Mouse (Mus musculus): ENCODE data around the gene Usf1.

The Usf1 gene

DNA sequence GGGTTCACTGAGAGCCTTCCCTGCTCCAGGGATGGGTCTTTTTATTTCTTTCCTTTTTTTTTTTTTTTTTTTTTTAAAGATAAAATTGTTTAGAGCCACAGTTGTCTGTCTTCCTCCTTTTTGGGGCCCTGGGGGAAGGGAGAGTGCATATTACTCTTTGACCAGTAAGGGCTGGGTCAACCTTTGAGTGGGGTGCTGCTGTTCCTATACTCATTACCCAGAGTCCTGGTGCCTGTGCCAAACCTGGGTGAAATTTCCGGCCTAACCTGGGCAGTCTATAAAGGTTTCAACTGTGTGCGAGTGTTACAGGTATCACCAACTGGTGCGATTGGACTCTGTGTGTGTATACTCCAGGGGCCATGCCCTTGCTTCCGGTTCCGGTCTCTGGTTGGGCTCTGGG lies 7.5 kb downstream of the Usf1 start, which contains the start of gene Tstd1:
Gene Tstd1, plus strand, starts transcription at position 213 of the 400 bp plus-strand sequence.
- DNase-seq (ENCODE audit: low spot score), result no peak

DNA sequence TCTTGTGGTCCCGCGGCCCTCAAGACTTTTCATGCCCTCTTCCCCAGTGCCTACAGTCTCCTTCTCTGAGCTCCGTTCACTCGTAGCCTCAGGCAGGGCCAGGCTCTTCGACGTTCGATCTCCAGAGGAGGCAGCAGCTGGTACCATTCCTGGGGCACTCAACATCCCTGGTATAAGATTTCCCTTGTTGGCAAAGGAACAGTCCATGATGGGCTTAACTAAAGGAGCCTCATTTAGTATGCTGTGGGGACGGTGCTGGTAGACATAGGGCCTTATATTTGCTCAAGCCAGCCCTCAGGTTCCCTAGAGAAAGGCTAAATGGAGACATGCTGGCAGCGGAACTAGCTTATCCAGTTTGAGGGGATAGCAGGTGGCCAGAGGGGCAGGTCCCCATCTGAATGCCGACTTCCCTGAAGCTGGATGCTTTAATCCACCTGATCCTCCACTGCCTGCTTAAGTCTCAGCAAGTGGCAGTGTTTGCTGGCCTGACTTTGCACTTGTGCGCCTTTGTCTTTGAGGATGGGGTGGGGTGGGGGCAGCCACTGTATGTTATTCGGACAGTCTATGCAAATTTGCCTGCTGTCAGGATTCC lies 8.3 kb downstream of the Usf1 start:
- no peak for DNase-seq (ENCODE audit: low spot score)

GRCm38 (mm10) chr1:171419905-171420304 lies 8.8 kb downstream of the Usf1 start:
- DNase-seq (ENCODE audit: low spot score), result no peak

DNA sequence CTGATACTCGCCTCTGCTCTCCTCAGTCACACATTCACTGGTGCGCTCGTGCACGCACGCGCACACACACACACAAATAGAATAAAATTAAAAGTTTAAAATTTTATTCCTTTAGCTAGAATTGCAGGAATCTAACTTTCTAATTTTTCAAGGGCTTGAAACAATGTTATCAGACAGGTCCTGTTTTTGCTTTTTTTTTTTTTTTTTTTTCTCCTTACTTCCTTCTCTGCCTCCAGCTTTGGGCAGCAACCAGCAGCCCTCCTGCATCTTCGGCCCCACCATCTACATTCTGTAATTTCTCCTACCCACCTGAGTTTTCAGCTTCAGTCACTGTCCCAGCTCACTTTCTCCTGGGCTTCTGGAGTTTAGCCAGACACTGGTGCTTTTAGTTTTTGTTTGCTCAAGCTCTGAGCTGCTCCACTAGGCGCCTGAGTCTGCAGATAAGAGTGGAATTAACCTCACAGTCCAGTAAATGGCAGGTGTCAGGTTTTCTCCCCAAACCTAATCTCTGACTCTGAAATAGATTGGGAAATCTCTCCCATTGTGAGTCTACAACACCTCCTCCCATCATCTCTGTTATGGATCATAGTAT lies 11.5 kb downstream of the Usf1 start:
- DNase-seq (ENCODE audit: low spot score), result no peak

GRCm38 (mm10) chr1:171424638-171425037 lies 13.5 kb downstream of the Usf1 start:
- DNase-seq (ENCODE audit: low spot score), result no peak

- peak; percentile 83 for DNase-seq (ENCODE audit: low spot score)
Observed at GRCm38 (mm10) chr1:171425126-171425525, 14.0 kb downstream of the Usf1 start.

GRCm38 (mm10) chr1:171432158-171432557 lies 21.0 kb downstream of the Usf1 start:
- no peak for DNase-seq (ENCODE audit: low spot score)

DNA sequence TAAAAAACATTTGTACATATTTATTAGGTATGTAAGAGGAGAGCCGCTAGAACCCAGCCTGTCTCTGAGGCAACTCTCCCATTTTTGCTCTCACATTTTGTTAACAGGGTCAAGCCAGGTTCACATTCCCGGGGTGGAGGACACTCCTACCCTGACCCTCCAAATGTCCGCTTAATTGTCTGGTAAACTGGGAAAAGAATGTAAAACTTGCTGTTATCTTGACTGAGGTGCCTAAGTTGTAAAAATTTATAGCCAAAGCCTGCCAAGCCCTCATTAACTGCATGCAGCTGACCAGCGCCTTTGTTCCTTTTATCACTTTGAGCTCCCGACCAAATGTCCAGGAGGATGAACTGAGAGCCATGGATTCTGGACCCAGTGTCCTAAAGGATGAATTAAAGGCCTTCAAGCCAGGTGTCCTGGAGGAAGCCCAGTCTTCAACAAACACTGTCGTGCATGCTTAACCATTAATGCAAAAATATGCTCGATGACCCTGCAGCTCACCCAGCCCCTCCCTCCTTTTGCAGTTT lies 24.2 kb downstream of the Usf1 start:
- no peak for DNase-seq (ENCODE audit: low spot score)

DNA sequence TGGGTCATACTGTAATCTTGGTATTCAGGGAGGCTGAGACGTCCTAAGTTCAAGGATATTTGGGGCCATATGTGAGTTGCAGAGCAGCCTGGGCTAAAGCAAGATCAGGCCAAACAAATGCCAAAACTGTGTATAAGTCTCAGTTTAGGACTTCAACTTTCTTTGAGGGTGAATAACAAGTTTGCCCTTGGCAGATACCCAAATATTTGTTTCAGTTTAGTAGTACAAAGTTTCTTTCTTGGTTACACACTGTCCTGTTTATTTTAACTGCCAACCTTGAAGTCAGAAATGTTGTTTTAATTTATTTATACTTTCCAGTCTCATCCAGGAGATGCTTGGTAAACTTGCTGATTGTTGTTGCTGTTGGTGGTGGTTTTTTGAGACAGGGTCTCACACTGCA lies 24.9 kb downstream of the Usf1 start:
- no peak for DNase-seq (ENCODE audit: low spot score)

- DNase-seq (ENCODE audit: low spot score), result peak; percentile 95
Observed at GRCm38 (mm10) chr1:171437264-171438013, 26.3 kb downstream of the Usf1 start, which contains the start of gene F11r. TSS of gene F11r (plus strand) at chr1:171437535.

DNA sequence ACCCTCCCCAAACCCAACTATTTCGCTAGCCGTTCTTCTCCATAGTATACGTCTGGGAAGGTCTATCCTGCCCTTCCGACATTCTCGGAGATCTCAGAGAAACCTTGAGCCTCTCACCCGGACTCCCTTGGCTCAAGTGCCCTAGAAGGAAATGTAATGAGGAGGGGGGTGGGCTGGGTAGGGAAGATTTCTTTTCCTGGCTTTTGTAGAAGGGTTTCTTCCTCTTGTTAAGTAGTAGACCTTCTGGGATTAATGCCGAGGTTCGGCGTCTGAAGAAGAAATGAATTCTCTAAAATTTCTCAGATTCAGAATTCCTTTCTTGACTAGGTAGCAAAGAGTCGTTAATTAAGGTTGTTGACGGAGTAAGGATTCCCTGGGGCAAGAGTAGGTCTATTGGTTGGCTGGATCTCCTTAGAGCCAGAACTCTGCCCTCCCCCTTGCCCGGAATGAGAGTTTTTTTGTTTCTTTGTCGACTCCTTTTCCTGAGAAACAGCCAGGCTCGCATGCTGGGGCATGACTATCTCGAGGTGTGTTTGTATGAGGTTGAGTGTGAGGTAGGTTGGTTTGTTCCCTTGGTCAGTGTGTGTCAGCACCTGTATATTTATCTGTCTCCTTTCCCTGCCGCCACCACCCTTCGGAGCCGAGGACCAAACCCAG lies 27.0 kb downstream of the Usf1 start:
- DNase-seq (ENCODE audit: low spot score), result no peak

DNA sequence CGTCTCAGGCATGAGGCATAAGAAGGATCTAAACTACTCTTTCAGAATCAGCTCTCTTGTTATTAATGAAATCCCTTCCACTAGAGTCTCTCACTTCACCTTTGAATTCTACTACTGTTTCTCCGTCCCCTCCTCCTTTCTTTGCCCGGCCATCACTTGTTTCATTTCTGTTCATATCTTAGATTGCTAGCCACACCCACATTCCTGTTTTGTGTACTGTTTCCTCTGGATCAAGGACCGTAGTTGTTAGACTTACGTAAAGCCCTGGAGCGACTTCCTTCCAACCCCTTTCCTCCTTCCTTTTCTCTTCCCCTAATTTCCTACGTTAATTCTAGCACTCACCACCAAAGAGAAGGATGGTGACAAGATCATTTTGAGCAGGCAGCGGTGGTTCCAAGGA lies 28.0 kb downstream of the Usf1 start:
- no peak for DNase-seq (ENCODE audit: low spot score)

DNA sequence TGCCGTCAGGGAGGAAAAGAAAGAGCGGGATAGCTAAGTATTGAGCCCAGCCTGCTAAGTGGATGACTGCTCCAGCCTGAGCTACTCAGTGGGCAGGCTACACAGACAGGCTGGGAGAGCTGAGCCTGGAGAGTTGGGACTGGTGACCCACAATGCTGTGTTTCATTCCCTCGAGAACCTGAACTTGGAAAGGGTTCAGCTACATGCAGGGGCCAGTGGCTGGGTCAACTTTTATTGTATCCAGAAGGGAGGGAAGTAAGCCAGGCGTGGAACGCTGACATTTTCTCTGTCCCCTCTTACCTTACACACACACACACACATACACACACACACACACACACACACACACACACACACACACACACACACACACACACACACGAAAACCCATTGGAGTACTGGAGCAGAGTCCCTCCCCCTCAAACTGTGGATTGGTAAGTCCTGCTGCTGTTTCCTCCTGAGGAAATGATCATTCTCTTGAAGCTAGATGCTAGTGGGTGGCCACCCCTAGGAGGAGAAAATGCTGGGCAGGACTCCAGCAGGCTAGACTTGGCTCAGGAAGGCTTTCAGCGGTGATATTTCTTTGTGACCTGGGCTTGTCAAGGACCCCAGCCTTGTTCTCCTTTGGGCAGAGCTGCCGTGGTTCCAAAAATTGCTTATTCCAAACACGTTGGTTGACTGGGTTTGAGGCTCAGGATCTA lies 29.1 kb downstream of the Usf1 start:
- DNase-seq (ENCODE audit: low spot score), result peak; percentile 77

DNA sequence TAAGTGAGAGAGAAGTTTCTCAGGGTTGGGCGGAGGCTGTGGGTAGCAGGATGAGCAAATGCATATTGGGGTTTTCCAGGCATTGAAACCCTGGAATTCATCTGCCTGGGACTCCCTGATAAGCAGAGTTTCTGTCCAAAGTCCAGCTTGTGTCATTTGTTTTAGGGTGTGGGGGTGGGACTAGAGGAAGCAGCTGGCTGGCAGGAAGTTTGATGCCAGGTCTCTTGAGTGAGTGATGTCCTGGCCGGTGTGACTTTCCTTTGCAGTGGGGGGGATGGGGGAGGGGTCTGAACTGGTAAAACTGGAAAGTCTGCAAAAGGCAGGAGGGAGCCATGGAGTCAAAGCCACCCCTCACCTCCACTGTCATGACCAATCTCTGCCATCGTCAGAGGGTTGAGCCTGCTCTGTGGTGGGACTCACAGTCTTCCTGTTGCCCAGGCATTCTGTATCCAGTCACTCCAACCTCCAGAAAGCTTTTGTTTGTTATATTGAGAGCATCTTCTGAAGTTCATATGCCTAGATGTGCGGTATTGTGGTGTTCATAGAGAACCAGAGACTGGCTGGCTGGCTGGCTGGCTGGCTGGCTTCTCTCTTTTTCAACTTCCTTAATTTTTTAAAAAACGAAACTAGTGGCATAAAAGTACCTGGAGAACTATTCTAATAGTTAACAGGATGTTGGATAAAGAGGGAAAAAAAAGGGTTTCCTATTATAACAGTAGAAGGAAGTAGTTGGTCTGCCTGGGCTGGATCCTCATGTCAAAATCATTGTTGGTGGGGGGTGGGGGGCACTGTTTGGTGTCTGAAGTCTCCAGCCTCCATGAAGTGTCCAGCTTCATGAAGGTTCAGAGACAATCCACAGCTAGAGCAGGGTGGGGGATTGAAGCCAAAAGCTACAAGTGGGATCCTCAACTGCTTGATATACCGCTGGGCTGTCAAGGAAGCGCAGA lies 30.6 kb downstream of the Usf1 start:
- DNase-seq (ENCODE audit: low spot score), result no peak

DNA sequence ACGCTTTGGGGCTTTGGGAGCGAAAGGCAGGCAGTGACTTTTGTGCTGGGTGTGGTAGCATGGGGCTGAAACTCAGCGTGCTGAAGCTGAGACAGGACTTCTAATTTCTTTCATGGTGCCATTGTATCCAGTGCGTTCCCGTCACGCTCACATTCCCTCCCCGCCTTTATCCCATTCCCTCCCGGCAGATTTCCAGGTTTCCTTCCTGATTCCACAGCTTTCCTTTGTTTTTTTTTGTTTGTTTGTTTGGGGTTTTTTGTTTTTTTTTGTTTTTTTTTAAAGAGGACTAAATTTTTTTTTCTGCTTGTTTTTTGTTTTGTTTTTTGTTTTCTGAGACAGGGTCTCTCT lies 31.3 kb downstream of the Usf1 start:
- no peak for DNase-seq (ENCODE audit: low spot score)

DNA sequence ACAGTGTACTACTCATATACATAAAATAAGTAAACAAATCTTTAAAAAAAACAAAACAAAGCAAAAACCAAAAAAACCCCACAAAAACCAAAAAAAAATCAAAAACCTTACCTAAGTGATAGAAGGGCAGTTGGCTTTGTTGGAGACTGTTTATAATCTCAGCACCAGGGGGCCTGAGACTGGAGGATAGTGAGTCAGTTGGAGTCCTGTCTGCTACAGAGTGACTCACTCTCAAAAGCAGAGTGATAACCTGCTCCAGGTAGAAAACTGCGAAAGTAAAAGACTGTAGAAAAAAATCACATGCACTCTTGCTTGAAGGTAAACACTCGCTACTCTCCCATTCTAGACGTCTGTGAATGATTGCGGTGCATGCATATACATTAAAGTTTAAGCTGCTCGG lies 33.9 kb downstream of the Usf1 start:
- DNase-seq (ENCODE audit: low spot score), result no peak

GRCm38 (mm10) chr1:171446854-171447253 lies 35.7 kb downstream of the Usf1 start:
- DNase-seq (ENCODE audit: low spot score), result no peak

DNA sequence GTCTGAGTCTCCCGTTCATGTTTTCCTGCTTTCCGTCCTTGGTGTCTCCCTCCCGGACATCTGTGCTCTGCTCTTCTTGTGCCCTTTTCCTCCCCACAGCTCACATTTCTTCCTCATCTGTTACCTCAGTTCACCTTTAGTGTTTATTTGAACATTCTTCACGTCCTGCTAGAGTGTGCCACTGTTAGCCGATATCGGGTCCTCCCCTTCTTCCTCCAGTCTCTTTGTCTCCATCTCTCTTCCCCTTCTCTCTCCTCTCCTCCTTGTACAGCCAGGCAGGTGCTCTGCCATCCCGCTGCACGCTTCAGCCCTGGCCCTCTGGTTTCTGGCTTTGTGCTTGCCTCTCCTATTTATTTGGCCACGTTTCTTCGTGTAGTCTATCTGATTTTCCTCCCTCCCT lies 36.6 kb downstream of the Usf1 start:
- no peak for DNase-seq (ENCODE audit: low spot score)

GRCm38 (mm10) chr1:171450062-171450461 lies 38.9 kb downstream of the Usf1 start:
- no peak for DNase-seq (ENCODE audit: low spot score)

DNA sequence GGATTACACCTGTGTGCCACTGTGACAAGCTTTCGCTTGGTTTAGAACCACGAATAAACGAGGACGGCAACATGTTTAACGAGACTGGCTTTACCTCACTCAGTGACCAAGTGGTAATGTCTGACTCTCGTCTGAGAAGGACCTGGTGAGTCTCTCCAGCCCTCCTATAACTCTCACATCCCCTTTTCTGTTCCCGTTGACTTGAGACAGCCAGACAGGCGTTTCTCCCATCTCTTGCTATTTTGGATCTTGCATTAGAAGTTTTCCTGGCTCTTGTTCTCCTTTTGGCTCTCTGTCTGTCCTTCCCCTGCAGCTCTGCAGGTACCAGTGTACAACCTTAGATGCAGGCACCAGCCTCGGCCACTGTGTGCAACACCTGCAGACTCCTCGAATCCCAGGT lies 39.9 kb downstream of the Usf1 start:
- no peak for DNase-seq (ENCODE audit: low spot score)

DNA sequence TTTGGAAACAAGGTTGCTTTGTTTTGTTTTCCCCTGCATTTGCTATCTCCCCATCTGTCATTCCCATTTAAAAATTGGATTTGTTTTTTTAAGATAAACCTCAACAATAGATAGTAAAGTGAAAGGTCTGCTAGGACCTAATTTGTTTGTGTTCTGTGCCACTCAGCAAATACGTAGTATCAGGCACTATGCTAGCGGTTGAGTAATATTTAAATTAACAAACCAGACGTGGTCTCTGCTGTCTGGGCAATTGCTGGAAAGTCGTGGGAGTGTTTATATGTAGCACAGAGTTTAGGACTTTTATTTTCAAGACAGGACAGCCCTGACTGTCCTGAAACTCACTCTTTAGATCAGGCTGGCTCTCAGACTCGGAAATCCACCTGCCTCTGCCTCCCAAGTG lies 41.4 kb downstream of the Usf1 start:
- no peak for DNase-seq (ENCODE audit: low spot score)

Data from testis, postnatal 10 days (tissue).